ENCODE assay signal across 17 mouse cellular contexts in the genomic region with DNA sequence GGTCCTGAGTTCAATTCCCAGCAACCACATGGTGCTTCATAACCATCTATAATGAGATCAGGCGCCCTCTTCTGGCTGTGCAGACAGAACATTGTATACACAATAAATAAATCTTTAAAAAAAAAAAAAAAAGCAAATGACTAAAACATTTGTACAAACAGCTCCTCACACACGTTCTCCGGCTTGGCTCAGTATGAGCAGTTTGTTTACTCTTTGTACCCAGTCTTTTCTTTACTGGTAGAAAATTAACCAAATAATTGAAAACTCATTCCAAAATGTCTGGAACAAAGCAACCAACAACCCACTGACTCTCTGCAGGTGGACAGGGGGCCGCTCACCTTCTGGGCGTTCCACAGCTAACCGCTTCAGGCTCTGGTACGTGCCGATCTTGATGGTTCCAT. TPM values are rescaled to one million over a fixed set of nuclear protein-coding genes. Genes with fewer than 3 reads are reported as not detected.
DNase-seq lines count a peak whose midpoint lies in the region; ATAC-seq and TF ChIP-seq lines count a peak whose summit lies in the region.
"Had no signal": no experiment of that assay in that cellular context is flagged by ENCODE, and none has a peak within 500 bp of the region (broad histone marks: within the 10 kb centered on the region; RNA-seq: fewer than 3 reads in every experiment).

No protein-coding gene starts in this region.

- no peaks in the 10 kb centered on the region for H3K27me3 ChIP-seq in heart, adult 2 months (ENCODE audit: control insufficient read depth, insufficient read depth, low read length)
- no peaks in the 10 kb centered on the region for H3K27me3 ChIP-seq in kidney, postnatal 0 days (ENCODE audit: insufficient read depth, low read length)
- H3K27me3 ChIP-seq in intestine, embryonic 16.5 days (replicated peaks; ENCODE audit: control insufficient read depth, insufficient read depth, low read length), result no peaks in the 10 kb centered on the region
- H3K27me3 ChIP-seq: forebrain, embryonic 15.5 days had no signal

- no peak overlapping the region for H3K4me2 ChIP-seq in kidney, postnatal 0 days (ENCODE audit: low read length)
- H3K4me2 ChIP-seq in intestine, embryonic 16.5 days (ENCODE audit: low read depth, low read length), result no peak overlapping the region
- H3K4me2 ChIP-seq: forebrain, embryonic 15.5 days; heart, embryonic 11.5 days had no signal

- 83% methylated on average over 8 of the region's 8 CpGs for WGBS in heart, adult 2 months
- WGBS in kidney, postnatal 0 days, result 66% methylated on average over 8 of the region's 8 CpGs
- 81% methylated on average over 8 of the region's 8 CpGs for WGBS in intestine, embryonic 16.5 days

- no peak for TF ChIP-seq POLR2A in heart, adult 2 months (IDR thresholded peaks at IDR 0.05; ENCODE audit: insufficient read depth, low read depth, low read length)

- H3K4me1 ChIP-seq in heart, adult 2 months (ENCODE audit: control insufficient read depth, insufficient read depth, low read length), result peaks cover 4% of the 10 kb centered on the region; the same call in 1 of the 2 replicates
- peaks cover 9% of the 10 kb centered on the region; the same call in 1 of the 2 replicates for H3K4me1 ChIP-seq in kidney, postnatal 0 days (replicated peaks; ENCODE audit: insufficient read depth, low read length)
- H3K4me1 ChIP-seq in intestine, embryonic 16.5 days (ENCODE audit: control insufficient read depth, insufficient read depth, low read length), result no peaks in the 10 kb centered on the region

- intact Hi-C loops in heart, adult 2 months (cut with DNase I), result no loop called here
- intact Hi-C loops in heart, postnatal 36 days (cut with DNase I), result no loop called here

- peak; percentile 29; the same call in 1 of the 2 replicates for TF ChIP-seq CTCF in heart, adult 2 months (IDR thresholded peaks at IDR 0.05)
- TF ChIP-seq CTCF in kidney, postnatal 0 days (IDR thresholded peaks at IDR 0.05; ENCODE audit: low read depth), result peak; percentile 33; the same call in 1 of the 2 replicates

- H3K4me3 ChIP-seq in heart, adult 2 months, result no peak overlapping the region
- no peak overlapping the region for H3K4me3 ChIP-seq in kidney, postnatal 0 days (replicated peaks; ENCODE audit: low read depth, low read length)
- no peak overlapping the region for H3K4me3 ChIP-seq in intestine, embryonic 16.5 days (ENCODE audit: low read length)
- H3K4me3 ChIP-seq: forebrain, embryonic 15.5 days had no signal

- H3K9ac ChIP-seq in heart, adult 2 months (ENCODE audit: low read depth, low read length), result no peak overlapping the region
- H3K9ac ChIP-seq in kidney, postnatal 0 days (ENCODE audit: low read depth, low read length), result no peak overlapping the region
- H3K9ac ChIP-seq in intestine, embryonic 16.5 days (ENCODE audit: low read depth, low read length), result no peak overlapping the region
- H3K9ac ChIP-seq: forebrain, embryonic 15.5 days had no signal

- H3K79me2 ChIP-seq in heart, adult 2 months (replicated peaks; ENCODE audit: control insufficient read depth, insufficient read depth, low read length), result no peaks in the 10 kb centered on the region

- H3K36me3 ChIP-seq in heart, adult 2 months (ENCODE audit: control insufficient read depth, insufficient read depth, low read length), result no peaks in the 10 kb centered on the region
- no peaks in the 10 kb centered on the region for H3K36me3 ChIP-seq in kidney, postnatal 0 days (ENCODE audit: insufficient read depth, low read length)
- H3K36me3 ChIP-seq in intestine, embryonic 16.5 days (ENCODE audit: control insufficient read depth, insufficient read depth, low read length), result no peaks in the 10 kb centered on the region

- TF ChIP-seq EP300 in heart, adult 2 months (IDR thresholded peaks at IDR 0.05; ENCODE audit: insufficient read depth, low read depth, low read length), result no peak

- DNase-seq in heart, adult 2 months, result no peak
- DNase-seq in heart, postnatal 36 days, result no peak
- peak; percentile 39 for DNase-seq in thymus, postnatal 4 days
- no peak for DNase-seq in thymus, adult 18-20 months
- DNase-seq in kidney, postnatal 0 days (ENCODE audit: low spot score), result no peak
- no peak for DNase-seq in cerebellum, postnatal 4 days (ENCODE audit: low spot score in 2 of 2)
- DNase-seq in right cerebral cortex, postnatal 10 days (ENCODE audit: low spot score in 2 of 2), result no peak
- DNase-seq: adrenal gland, adult 2 months; cerebellum, adult 8-10 months; embryo, embryonic 11 days; gastrocnemius, postnatal 10 days; heart, postnatal 4 days; midbrain, embryonic 14.5 days had no signal

- ATAC-seq in kidney, postnatal 0 days (replicated peaks; ENCODE audit: low FRiP score, low read depth), result no peak
- no peak for ATAC-seq in intestine, embryonic 16.5 days
- ATAC-seq: forebrain, embryonic 15.5 days; inflammation-experienced regulatory T-cells, adult 6 months had no signal

- H3K27ac ChIP-seq in heart, adult 2 months, result no peak overlapping the region
- H3K27ac ChIP-seq in kidney, postnatal 0 days, result peak overlapping the region; percentile 55; the same call in 1 of the 2 replicates
- no peak overlapping the region for H3K27ac ChIP-seq in intestine, embryonic 16.5 days (ENCODE audit: low read length)
- H3K27ac ChIP-seq: forebrain, embryonic 15.5 days had no signal

- no peaks in the 10 kb centered on the region for H3K9me3 ChIP-seq in kidney, postnatal 0 days (replicated peaks; ENCODE audit: low read length)
- H3K9me3 ChIP-seq in intestine, embryonic 16.5 days (ENCODE audit: control insufficient read depth, low read length), result no peaks in the 10 kb centered on the region
- H3K9me3 ChIP-seq: forebrain, embryonic 15.5 days had no signal

RNA-seq across cellular contexts. Expression of gene Slc25a30, which starts 15.7 kb away (rescaled TPM):
- 10 to 100 TPM; 13.9 to 15.2 TPM for total RNA-seq in heart, adult 2 months (2021)
- 6.3 and 7.2 TPM in 2 replicates for polyA plus RNA-seq in heart, adult 2 months (2012; rRNA removed)
- 10 to 100 TPM; 11.0 to 15.5 TPM for total RNA-seq in heart, postnatal 36 days (2021)
- polyA plus RNA-seq in kidney, postnatal 0 days (2015; fragmentation: Nextera tagmentation; extraction: Ambion mirVana), result 22.7 and 24.3 TPM in 2 replicates
- polyA plus RNA-seq in intestine, embryonic 16.5 days (2015; fragmentation: Nextera tagmentation; extraction: Ambion mirVana), result 2.1 and 2.4 TPM in 2 replicates

RNA-seq across cellular contexts. Expression of gene Cog3, which starts 16.8 kb away (rescaled TPM):
- total RNA-seq in heart, adult 2 months (2021), result 10 to 100 TPM; 13.1 to 14.0 TPM
- polyA plus RNA-seq in heart, adult 2 months (2012; rRNA removed), result 6.0 and 11.7 TPM in 2 replicates
- 10 to 100 TPM; 13.4 to 14.8 TPM for total RNA-seq in heart, postnatal 36 days (2021)
- polyA plus RNA-seq in kidney, postnatal 0 days (2015; fragmentation: Nextera tagmentation; extraction: Ambion mirVana), result 16.3 and 16.6 TPM in 2 replicates
- polyA plus RNA-seq in intestine, embryonic 16.5 days (2015; fragmentation: Nextera tagmentation; extraction: Ambion mirVana), result 16.5 TPM in 2 replicates
